Mouse (Mus musculus): ENCODE data around the gene Ppox.

Ppox gene

GRCm38 (mm10) chr1:171285096-171285892 is 4.3 kb upstream of the Ppox start:
- no peak for DNase-seq

GRCm38 (mm10) chr1:171284491-171284890 is 3.5 kb upstream of the Ppox start:
- no peak for DNase-seq

GRCm38 (mm10) chr1:171283188-171284160 is 2.5 kb upstream of the Ppox start:
- DNase-seq = no peak

GRCm38 (mm10) chr1:171282086-171282805 is 1.3 kb upstream of the Ppox start:
- DNase-seq = no peak

GRCm38 (mm10) chr1:171281528-171281923 is 540 bp upstream of the Ppox start:
- peak; percentile 84 for DNase-seq

GRCm38 (mm10) chr1:171280250-171280915 is 603 bp downstream of the Ppox start:
- DNase-seq = peak; percentile 13

- no peak for DNase-seq
Observed at GRCm38 (mm10) chr1:171279721-171280120, 1.3 kb downstream of the Ppox start.

- no peak for DNase-seq
Observed at GRCm38 (mm10) chr1:171279012-171279705, 1.8 kb downstream of the Ppox start.

- no peak for DNase-seq
Observed at GRCm38 (mm10) chr1:171278436-171278835, 2.5 kb downstream of the Ppox start.

GRCm38 (mm10) chr1:171277736-171278135 is 3.2 kb downstream of the Ppox start:
- no peak for DNase-seq

GRCm38 (mm10) chr1:171276110-171276748 is 4.8 kb downstream of the Ppox start:
- no peak for DNase-seq

GRCm38 (mm10) chr1:171275144-171275734 is 5.7 kb downstream of the Ppox start:
- no peak for DNase-seq

GRCm38 (mm10) chr1:171274171-171274570 is 6.8 kb downstream of the Ppox start:
- no peak for DNase-seq

- no peak for DNase-seq
Observed at GRCm38 (mm10) chr1:171272086-171272485, 8.9 kb downstream of the Ppox start.

- DNase-seq = no peak
Observed at GRCm38 (mm10) chr1:171271622-171272021, 9.4 kb downstream of the Ppox start.

- no peak for DNase-seq
Observed at GRCm38 (mm10) chr1:171271196-171271595, 9.8 kb downstream of the Ppox start.

GRCm38 (mm10) chr1:171270573-171270900 is 10.4 kb downstream of the Ppox start:
- no peak for DNase-seq

GRCm38 (mm10) chr1:171269848-171270572 is 11.0 kb downstream of the Ppox start, which contains the start of gene B4galt3:
B4galt3 (plus strand) TSS chr1:171270328.
- peak; percentile 99 for DNase-seq

- DNase-seq = no peak
Observed at GRCm38 (mm10) chr1:171268341-171268740, 12.6 kb downstream of the Ppox start.
